Mouse (Mus musculus): ENCODE data around the gene Hspg2.

GRCm38 (mm10) chr4:137452190-137452589 lies 16.4 kb upstream of the Hspg2 start:
- TF ChIP-seq CTCF (IDR thresholded peaks at IDR 0.05) = no peak
- TF ChIP-seq EP300 (IDR thresholded peaks at IDR 0.05; ENCODE audit: insufficient read depth, low read depth, low read length) = no peak
- no peak for TF ChIP-seq POLR2A (IDR thresholded peaks at IDR 0.05; ENCODE audit: insufficient read depth, low read depth, low read length)
